Mouse (Mus musculus) T-helper 1 cell (primary cell): ENCODE data around the gene Fam69a.
"Not testable (repeated sequence)": the region's sequence is repeated elsewhere in the genome, so short reads cannot be mapped to it uniquely, and the experiment has no call there.

Experiments used
- in situ Hi-C: fragments of 300-600 bp; cut with MboI, MseI; formaldehyde crosslinking; loops from one replicate; pipeline ENCODE4 v1.15.1; 2025; ENCODE audit warnings: high pct_unique_total_duplicates

The Fam69a gene

GRCm38 (mm10) chr5:107908514-107909110, 78.3 kb downstream of the Fam69a start:
- in situ Hi-C loops, result no loop called here

GRCm38 (mm10) chr5:107904325-107904724, 82.6 kb downstream of the Fam69a start:
- in situ Hi-C loops, result no loop called here

- in situ Hi-C loops, result no loop called here
These were observed 85.8 kb downstream of the Fam69a start for GRCm38 (mm10) chr5:107901014-107901615.

GRCm38 (mm10) chr5:107900206-107901013, 86.5 kb downstream of the Fam69a start, which contains the start of gene Rpl5:
Rpl5 (plus strand) TSS chr5:107900502.
- in situ Hi-C loops, result no loop called here

- in situ Hi-C loops, result no loop called here
These were observed 90.6 kb downstream of the Fam69a start for GRCm38 (mm10) chr5:107896265-107896664.

GRCm38 (mm10) chr5:107894676-107895075, 92.2 kb downstream of the Fam69a start:
- in situ Hi-C loops, result no loop called here

GRCm38 (mm10) chr5:107891515-107891914, 95.4 kb downstream of the Fam69a start:
- in situ Hi-C loops, result not testable (repeated sequence)

GRCm38 (mm10) chr5:107889994-107890888, 96.6 kb downstream of the Fam69a start:
- in situ Hi-C loops, result no loop called here

- in situ Hi-C loops, result no loop called here
These were observed 106.2 kb downstream of the Fam69a start for GRCm38 (mm10) chr5:107880710-107881109.

- in situ Hi-C loops, result no loop called here
These were observed 109.8 kb downstream of the Fam69a start for GRCm38 (mm10) chr5:107877053-107877452.

GRCm38 (mm10) chr5:107875261-107875611, 111.6 kb downstream of the Fam69a start:
- in situ Hi-C loops, result no loop called here

- in situ Hi-C loops, result no loop called here
These were observed 112.2 kb downstream of the Fam69a start, which contains the start of gene Evi5 for GRCm38 (mm10) chr5:107874561-107875260. Evi5 (minus strand) TSS chr5:107875107.

- in situ Hi-C loops, result no loop called here
These were observed 113.0 kb downstream of the Fam69a start for GRCm38 (mm10) chr5:107873886-107874302.

- in situ Hi-C loops, result no loop called here
These were observed 113.6 kb downstream of the Fam69a start for GRCm38 (mm10) chr5:107873330-107873729.

- in situ Hi-C loops, result loop anchor here (10.0 kb wide), 1 partner anchor 265 kb away; no protein-coding TSS in a partner anchor
These were observed 117.2 kb downstream of the Fam69a start for GRCm38 (mm10) chr5:107869701-107870100.

- in situ Hi-C loops, result loop anchor here (10.0 kb wide), 1 partner anchor 264 kb away; no protein-coding TSS in a partner anchor
These were observed 117.9 kb downstream of the Fam69a start for GRCm38 (mm10) chr5:107868905-107869424.

GRCm38 (mm10) chr5:107867970-107868904, 118.6 kb downstream of the Fam69a start:
- in situ Hi-C loops, result loop anchor here (10.0 kb wide), 1 partner anchor 263 kb away; no protein-coding TSS in a partner anchor

GRCm38 (mm10) chr5:107866127-107867126, 120.5 kb downstream of the Fam69a start:
- in situ Hi-C loops, result loop anchor here (10.0 kb wide), 1 partner anchor 262 kb away; no protein-coding TSS in a partner anchor
